Mouse (Mus musculus): ENCODE results near the gene Magt1. TPM values are rescaled to one million over a fixed set of nuclear protein-coding genes. Genes with fewer than 3 reads are reported as not detected.

Magt1 gene
- polyA plus RNA-seq, 1 experiment from 2014 or later, result 47.4 TPM

DNA sequence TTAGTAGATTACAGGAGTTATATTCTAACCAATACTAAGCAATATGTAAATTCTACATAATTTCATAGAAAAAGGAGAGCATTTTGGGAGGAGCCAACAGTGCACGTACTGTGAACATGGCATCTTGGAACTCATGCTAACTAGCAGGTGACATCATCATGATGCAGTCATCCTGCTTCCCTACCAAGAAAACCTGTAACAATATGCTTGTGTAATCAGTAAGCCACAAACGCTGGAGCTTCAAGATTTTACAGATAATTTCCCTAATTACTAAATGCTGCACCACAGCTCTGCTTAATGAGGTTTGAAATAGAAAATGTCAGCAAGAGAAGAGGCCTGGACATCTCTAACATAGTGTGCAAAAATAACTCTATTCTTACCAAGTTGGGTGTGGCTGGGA, 24.0 kb upstream of the Magt1 start:
- no peak overlapping the region for H3K27ac ChIP-seq
- ATAC-seq (replicated peaks; ENCODE audit: low FRiP score, low read depth), result no peak

DNA sequence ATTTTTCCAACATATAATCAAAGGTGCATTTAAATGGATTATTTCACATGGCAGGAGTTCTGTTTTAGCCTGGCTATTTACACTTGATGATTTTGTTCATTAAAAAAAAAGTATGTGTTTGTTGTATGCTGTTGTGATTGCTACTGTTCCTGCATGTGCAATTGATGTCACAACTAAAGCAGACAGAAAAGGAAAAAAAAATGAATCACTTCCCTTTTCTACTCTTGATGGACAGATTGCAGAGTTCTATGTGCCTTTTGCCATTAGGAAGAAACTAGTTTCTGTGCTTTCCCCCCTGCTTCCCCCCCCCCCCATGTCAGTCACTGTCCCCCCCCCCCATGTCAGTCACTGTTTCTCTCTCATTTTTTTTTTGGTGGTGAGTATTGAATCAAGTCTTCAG, 19.4 kb upstream of the Magt1 start:
- no peak overlapping the region for H3K9ac ChIP-seq (ENCODE audit: low read depth, low read length)
- H3K4me3 ChIP-seq (replicated peaks; ENCODE audit: low read depth, low read length), result no peak overlapping the region
- no peak for ATAC-seq (replicated peaks; ENCODE audit: low FRiP score, low read depth)
- no peaks in the 10 kb centered on the region for H3K27me3 ChIP-seq (ENCODE audit: insufficient read depth, low read length)
- DNase-seq (ENCODE audit: low spot score), result no peak
- no peak overlapping the region for H3K27ac ChIP-seq
- H3K4me1 ChIP-seq (replicated peaks; ENCODE audit: insufficient read depth, low read length), result no peaks in the 10 kb centered on the region
- no peak overlapping the region for H3K4me2 ChIP-seq (ENCODE audit: low read length)
- TF ChIP-seq CTCF (IDR thresholded peaks at IDR 0.05; ENCODE audit: low read depth), result no peak
- H3K9me3 ChIP-seq (replicated peaks; ENCODE audit: low read length), result no peaks in the 10 kb centered on the region
- no peaks in the 10 kb centered on the region for H3K36me3 ChIP-seq (ENCODE audit: insufficient read depth, low read length)

More for the DNA sequence above, 24.0 kb upstream of the Magt1 start:
- WGBS, result 51% methylated on average over 2 of the region's 2 CpGs
- DNase-seq (ENCODE audit: low spot score), result no peak
- no peak overlapping the region for H3K4me2 ChIP-seq (ENCODE audit: low read length)
- H3K27me3 ChIP-seq (ENCODE audit: insufficient read depth, low read length), result no peaks in the 10 kb centered on the region
- no peaks in the 10 kb centered on the region for H3K4me1 ChIP-seq (replicated peaks; ENCODE audit: insufficient read depth, low read length)
- TF ChIP-seq CTCF (IDR thresholded peaks at IDR 0.05; ENCODE audit: low read depth), result no peak
- no peaks in the 10 kb centered on the region for H3K36me3 ChIP-seq (ENCODE audit: insufficient read depth, low read length)
- no peak overlapping the region for H3K4me3 ChIP-seq (replicated peaks; ENCODE audit: low read depth, low read length)
- H3K9me3 ChIP-seq (replicated peaks; ENCODE audit: low read length), result no peaks in the 10 kb centered on the region
- H3K9ac ChIP-seq (ENCODE audit: low read depth, low read length), result no peak overlapping the region

DNA sequence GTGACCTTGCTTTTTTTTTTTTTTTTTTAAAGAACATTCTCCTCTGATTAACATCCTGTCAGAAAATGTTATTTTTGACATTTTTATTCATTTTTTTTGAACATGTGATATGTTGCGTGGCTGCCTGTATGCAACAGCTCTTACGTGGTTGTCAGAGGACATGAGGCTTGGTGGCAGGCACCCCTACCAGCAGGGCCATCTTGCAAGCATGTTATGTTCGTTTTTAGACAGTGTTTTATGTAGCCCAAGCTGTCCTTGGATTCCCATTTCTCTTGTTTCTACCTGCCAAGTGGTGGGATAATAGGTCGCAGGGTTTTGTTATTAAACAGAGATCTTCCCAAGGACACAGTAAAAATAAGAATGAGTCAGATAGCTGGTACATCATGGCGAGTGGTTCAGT, 18.5 kb upstream of the Magt1 start:
- Histone ChIP-seq H3K4me2 (ENCODE audit: low read length) (no peak overlapping the region), H3K4me1 (replicated peaks; ENCODE audit: insufficient read depth, low read length) (no peaks in the 10 kb centered on the region), H3K9me3 (replicated peaks; ENCODE audit: low read length) (no peaks in the 10 kb centered on the region), H3K36me3 (ENCODE audit: insufficient read depth, low read length) (no peaks in the 10 kb centered on the region), H3K27me3 (ENCODE audit: insufficient read depth, low read length) (no peaks in the 10 kb centered on the region), H3K4me3 (replicated peaks; ENCODE audit: low read depth, low read length) (no peak overlapping the region), H3K9ac (ENCODE audit: low read depth, low read length) (no peak overlapping the region), H3K27ac (no peak overlapping the region)
- no peak for TF ChIP-seq CTCF (IDR thresholded peaks at IDR 0.05; ENCODE audit: low read depth)
- WGBS, result 70% methylated on average over 5 of the region's 5 CpGs
- ATAC-seq (replicated peaks; ENCODE audit: low FRiP score, low read depth) (no peak), DNase-seq (ENCODE audit: low spot score) (no peak)

DNA sequence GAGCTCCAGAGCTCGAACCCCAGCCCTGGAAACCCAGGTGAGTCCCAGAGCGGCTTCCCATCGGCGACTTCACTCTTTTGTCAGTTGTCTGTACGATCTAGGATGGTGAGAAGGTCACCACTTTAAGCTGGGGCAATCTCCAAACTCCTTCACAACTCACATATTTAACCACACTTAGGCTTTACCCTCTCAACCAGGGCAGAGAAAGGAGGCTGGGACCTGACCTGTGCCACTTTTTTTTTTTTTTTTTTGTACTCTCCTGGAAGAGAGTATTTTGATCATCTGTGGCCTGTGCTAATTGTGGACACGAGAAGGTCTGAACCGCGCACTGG, 15.6 kb upstream of the Magt1 start:
- Histone ChIP-seq H3K9me3 (replicated peaks; ENCODE audit: low read length) (no peaks in the 10 kb centered on the region), H3K4me3 (replicated peaks; ENCODE audit: low read depth, low read length) (peak overlapping the region; percentile 48), H3K36me3 (ENCODE audit: insufficient read depth, low read length) (no peaks in the 10 kb centered on the region), H3K4me2 (ENCODE audit: low read length) (peak overlapping the region; percentile 54), H3K27me3 (ENCODE audit: insufficient read depth, low read length) (no peaks in the 10 kb centered on the region), H3K4me1 (replicated peaks; ENCODE audit: insufficient read depth, low read length) (no peaks in the 10 kb centered on the region), H3K27ac (peak overlapping the region; percentile 60; the same call in 1 of the 2 replicates), H3K9ac (ENCODE audit: low read depth, low read length) (peak overlapping the region; percentile 47)
- ATAC-seq (replicated peaks; ENCODE audit: low FRiP score, low read depth) (no peak), DNase-seq (ENCODE audit: low spot score) (no peak)
- 41% methylated on average over 8 of the region's 8 CpGs for WGBS
- no peak for TF ChIP-seq CTCF (IDR thresholded peaks at IDR 0.05; ENCODE audit: low read depth)

DNA sequence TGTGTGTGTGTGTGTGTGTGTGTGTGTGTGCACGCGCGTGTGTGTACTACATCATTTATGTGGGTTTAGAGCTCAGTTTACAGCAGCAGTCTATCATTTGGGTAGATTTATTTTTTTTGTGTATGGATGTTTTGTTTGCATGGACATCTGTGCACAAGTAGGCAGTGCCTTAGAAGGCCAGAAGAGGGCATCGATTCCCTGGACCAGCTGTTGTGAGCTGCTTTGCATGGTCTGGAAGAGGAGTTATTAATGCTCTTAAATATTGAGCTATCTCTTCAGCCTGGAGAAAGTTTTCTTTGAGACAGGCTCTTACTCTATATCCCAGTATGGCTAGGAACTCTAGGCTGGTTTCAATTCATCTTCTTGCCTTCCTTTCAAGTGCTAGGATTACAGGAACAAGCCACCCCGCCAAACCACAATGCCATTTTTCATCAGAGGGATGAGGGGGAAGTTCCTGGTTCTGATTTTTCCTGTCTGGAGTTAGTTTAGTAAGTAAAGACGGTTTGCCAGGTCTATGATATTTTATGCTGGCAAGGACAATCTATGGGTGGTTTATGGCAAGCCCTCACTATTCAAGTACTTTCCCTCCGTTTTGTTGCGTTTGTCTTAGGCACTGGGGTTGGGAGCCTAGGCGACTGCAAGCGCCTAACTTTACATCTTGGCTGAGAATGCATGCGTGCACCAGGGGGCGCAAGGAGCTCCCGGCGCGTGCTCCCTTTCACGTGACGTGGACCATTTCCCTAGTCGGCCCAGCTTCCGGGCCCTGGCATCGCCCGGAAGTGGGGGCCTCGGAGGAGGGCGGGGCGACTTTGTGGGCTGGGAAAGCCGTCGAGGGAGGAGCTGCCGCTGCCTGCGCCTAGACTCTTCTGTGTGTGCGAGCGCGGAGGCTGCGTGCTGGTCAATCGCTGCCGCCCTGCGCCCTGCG, 15.0 kb upstream of the Magt1 start, which contains the start of gene Atp7a:
Gene Atp7a (plus strand): TSS at position 859 of the 925 bp plus-strand sequence.
- DNase-seq (ENCODE audit: low spot score) (peak; percentile 93), ATAC-seq (replicated peaks; ENCODE audit: low FRiP score, low read depth) (peak; percentile 96)
- peak within 1 kb of the TSS; percentile 60; the same call in 1 of the 2 replicates for H3K27ac ChIP-seq
- H3K36me3 ChIP-seq (ENCODE audit: insufficient read depth, low read length), result no peaks in the 10 kb centered on the region
- H3K4me1 ChIP-seq (replicated peaks; ENCODE audit: insufficient read depth, low read length), result no peaks in the 10 kb centered on the region
- H3K4me2 ChIP-seq (ENCODE audit: low read length), result peak within 1 kb of the TSS; percentile 54
- peak within 1 kb of the TSS; percentile 48 for H3K4me3 ChIP-seq (replicated peaks; ENCODE audit: low read depth, low read length)
- H3K27me3 ChIP-seq (ENCODE audit: insufficient read depth, low read length), result no peaks in the 10 kb centered on the region
- WGBS, result 29% methylated on average over 36 of the region's 36 CpGs
- no peaks in the 10 kb centered on the region for H3K9me3 ChIP-seq (replicated peaks; ENCODE audit: low read length)
- peak; percentile 76 for TF ChIP-seq CTCF (IDR thresholded peaks at IDR 0.05; ENCODE audit: low read depth)
- H3K9ac ChIP-seq (ENCODE audit: low read depth, low read length), result peak within 1 kb of the TSS; percentile 47

DNA sequence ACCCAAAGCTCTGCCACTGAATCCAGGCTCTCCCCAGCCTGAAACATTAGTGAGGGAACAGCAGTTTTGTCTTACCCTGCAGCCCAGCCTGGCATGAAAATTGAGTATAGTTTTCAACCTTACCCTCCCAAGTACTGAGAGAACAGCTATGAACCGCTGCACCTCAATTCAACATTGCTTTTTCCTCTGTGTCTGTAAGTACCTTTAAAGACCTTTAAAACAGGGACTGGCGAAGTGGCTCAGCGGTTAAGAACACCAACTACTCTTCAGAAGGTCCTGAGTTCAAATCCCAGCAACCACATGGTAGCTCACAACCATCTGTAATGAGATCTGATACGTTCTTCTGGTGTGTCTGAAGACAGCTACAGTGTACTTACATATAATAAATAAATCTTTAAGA, 5.8 kb upstream of the Magt1 start:
- ATAC-seq (replicated peaks; ENCODE audit: low FRiP score, low read depth), result no peak
- H3K27me3 ChIP-seq (ENCODE audit: insufficient read depth, low read length), result no peaks in the 10 kb centered on the region
- no peak for TF ChIP-seq CTCF (IDR thresholded peaks at IDR 0.05; ENCODE audit: low read depth)
- peak overlapping the region; percentile 47; the same call in 1 of the 2 replicates for H3K4me2 ChIP-seq (ENCODE audit: low read length)
- WGBS, result 84% methylated on average over 4 of the region's 4 CpGs
- H3K4me3 ChIP-seq (replicated peaks; ENCODE audit: low read depth, low read length), result no peak overlapping the region
- H3K27ac ChIP-seq, result no peak overlapping the region
- no peak overlapping the region for H3K9ac ChIP-seq (ENCODE audit: low read depth, low read length)
- no peaks in the 10 kb centered on the region for H3K36me3 ChIP-seq (ENCODE audit: insufficient read depth, low read length)
- no peaks in the 10 kb centered on the region for H3K4me1 ChIP-seq (replicated peaks; ENCODE audit: insufficient read depth, low read length)
- no peaks in the 10 kb centered on the region for H3K9me3 ChIP-seq (replicated peaks; ENCODE audit: low read length)
- no peak for DNase-seq (ENCODE audit: low spot score)

Data from kidney, postnatal 0 days (tissue).